Mouse (Mus musculus): ENCODE data around the gene Antxrl. TPM values are rescaled to one million over a fixed set of nuclear protein-coding genes. Genes with fewer than 3 reads are reported as not detected.

The Antxrl gene
- polyA plus RNA-seq, 1 experiment, result 0.13 TPM

- Histone ChIP-seq H3K27me3 (ENCODE audit: control insufficient read depth, insufficient read depth, low read length) (no peaks in the 10 kb centered on the region), H3K4me1 (replicated peaks; ENCODE audit: control insufficient read depth, insufficient read depth, low read length) (no peaks in the 10 kb centered on the region), H3K27ac (ENCODE audit: control insufficient read depth, insufficient read depth, low read length) (no peak overlapping the region), H3K36me3 (ENCODE audit: control insufficient read depth, insufficient read depth, low read length) (no peaks in the 10 kb centered on the region), H3K4me3 (ENCODE audit: control insufficient read depth, insufficient read depth, low read length) (no peak overlapping the region)
- no peak for DNase-seq
- TF ChIP-seq POLR2A (IDR thresholded peaks at IDR 0.05; ENCODE audit: control insufficient read depth, extremely low read depth, insufficient read depth, low read length, poor library complexity) (no peak), CTCF (IDR thresholded peaks at IDR 0.05; ENCODE audit: borderline replicate concordance, control insufficient read depth, extremely low read depth, insufficient read depth, low read length, poor library complexity) (no peak)
- 92% methylated on average over 4 of the region's 4 CpGs for WGBS
These were observed 69.2 kb downstream of the Antxrl start for GRCm38 (mm10) chr14:34121691-34122090.

Other genes starting within 250 kb of the Antxrl start
- 2.3 and 2.4 TPM in 2 replicates for gene Gdf10, start 129.1 kb upstream of the Antxrl start, polyA plus RNA-seq (2012; rRNA removed)
- not detected in 2 replicates for gene Gdf2, start 111.7 kb upstream of the Antxrl start, polyA plus RNA-seq (2012; rRNA removed)
- gene Rbp3, start 98.7 kb upstream of the Antxrl start, polyA plus RNA-seq (2012; rRNA removed), result not detected in 2 replicates
- not detected in 2 replicates for gene Zfp488, start 73.9 kb upstream of the Antxrl start, polyA plus RNA-seq (2012; rRNA removed)
- gene Gm30083, start 37.5 kb upstream of the Antxrl start, polyA plus RNA-seq (2012; rRNA removed), result not detected in 2 replicates
- 0.07 TPM in 1 of 2 replicates, not detected in the other for gene Gm5460, start 35.9 kb upstream of the Antxrl start, polyA plus RNA-seq (2012; rRNA removed)
- 4.9 and 6.2 TPM in 2 replicates for gene Anxa8, start 33.3 kb downstream of the Antxrl start, polyA plus RNA-seq (2012; rRNA removed)
- not detected in 2 replicates for gene A630023A22Rik, start 50.0 kb downstream of the Antxrl start, polyA plus RNA-seq (2012; rRNA removed)
- 0.06 and 0.11 TPM in 2 replicates for gene Npy4r, start 99.8 kb downstream of the Antxrl start, polyA plus RNA-seq (2012; rRNA removed)
- gene Gprin2, start 148.9 kb downstream of the Antxrl start, polyA plus RNA-seq (2012; rRNA removed), result 0.05 and 0.08 TPM in 2 replicates
- gene Syt15, start 166.9 kb downstream of the Antxrl start, polyA plus RNA-seq (2012; rRNA removed), result 1.3 and 1.5 TPM in 2 replicates